Mouse (Mus musculus) cortical plate, adult 2 months (tissue): ENCODE data around the gene Gm14214.

ENCODE experiments used
- CTCF ChIP-seq: fragments of 200-500 bp; IDR thresholded peaks from 2 replicates; pipeline ENCODE4 v1.5.1; 2011; ENCODE audit warnings: mild to moderate bottlenecking, control low read depth, low read length; ENCODE audit not compliant: insufficient read depth; ENCODE audit errors: extremely low read depth
- POLR2A ChIP-seq: fragments of 200-500 bp; IDR thresholded peaks from 2 replicates; pipeline ENCODE4 v1.6.1; 2011; ENCODE audit warnings: mild to moderate bottlenecking, low read length, control low read depth; ENCODE audit not compliant: insufficient read depth; ENCODE audit errors: extremely low read depth

- TF ChIP-seq CTCF (no peak), POLR2A (no peak)
Measured at GRCm38 (mm10) chr2:154729737-154730136, 40.1 kb downstream of the Gm14214 start.
